Mouse (Mus musculus): ENCODE measurements around the gene Tlcd2.

Gene Tlcd2

DNA sequence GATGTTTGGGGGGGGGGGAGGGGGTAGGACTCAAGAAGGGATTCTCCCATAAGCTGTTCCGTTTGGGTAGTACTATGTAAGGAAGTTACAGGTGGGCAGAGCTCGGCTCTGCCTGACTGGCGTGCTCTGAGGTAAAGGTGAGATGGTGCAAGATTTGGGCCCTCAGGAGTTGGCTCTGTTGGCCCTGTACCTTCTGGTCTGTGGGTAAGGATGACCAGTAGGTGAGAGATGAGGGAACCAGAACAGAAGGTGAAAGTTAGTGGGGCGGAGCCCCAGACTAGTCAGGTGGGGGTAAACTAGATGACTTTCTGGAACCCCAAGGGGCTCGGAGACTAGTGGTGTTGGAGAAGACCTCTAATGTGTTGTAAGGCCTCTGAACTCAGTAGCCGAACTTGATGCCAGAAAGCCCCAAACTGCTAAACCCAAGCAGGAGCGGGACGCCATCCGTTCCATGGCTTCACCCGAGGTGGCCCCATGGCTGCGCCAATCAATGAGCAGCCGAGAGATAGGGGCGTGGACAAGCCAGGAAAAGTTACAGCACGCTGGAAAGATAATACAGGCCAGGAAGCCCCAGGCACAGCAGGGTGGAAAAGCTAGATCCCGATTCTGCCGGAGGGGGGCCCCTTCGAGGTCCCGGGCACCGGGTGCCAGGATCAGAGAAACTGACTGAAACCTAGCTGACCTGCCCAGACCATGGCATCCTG is 6.1 kb downstream of the Tlcd2 start:
- DNase-seq = no peak

DNA sequence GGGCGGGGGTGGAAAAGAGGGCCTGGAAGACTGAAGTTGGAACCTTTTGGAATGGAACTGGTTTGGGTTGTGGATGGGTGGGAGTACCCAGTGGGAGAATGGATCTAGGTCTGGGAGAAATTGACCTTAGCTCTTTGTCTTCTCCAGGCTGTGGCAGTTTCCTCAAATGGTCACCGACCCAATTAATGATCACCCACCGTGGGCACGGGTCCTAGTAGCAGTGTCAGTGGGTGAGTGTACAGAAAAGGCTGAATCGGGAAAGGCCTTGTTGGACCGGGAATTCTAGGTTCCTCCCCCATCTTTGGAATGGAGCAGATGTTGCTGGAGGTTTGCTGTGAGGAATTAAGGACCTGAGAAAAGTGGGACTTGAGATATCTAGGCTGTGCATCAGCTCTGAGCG is 6.9 kb downstream of the Tlcd2 start:
- no peak for DNase-seq

DNA sequence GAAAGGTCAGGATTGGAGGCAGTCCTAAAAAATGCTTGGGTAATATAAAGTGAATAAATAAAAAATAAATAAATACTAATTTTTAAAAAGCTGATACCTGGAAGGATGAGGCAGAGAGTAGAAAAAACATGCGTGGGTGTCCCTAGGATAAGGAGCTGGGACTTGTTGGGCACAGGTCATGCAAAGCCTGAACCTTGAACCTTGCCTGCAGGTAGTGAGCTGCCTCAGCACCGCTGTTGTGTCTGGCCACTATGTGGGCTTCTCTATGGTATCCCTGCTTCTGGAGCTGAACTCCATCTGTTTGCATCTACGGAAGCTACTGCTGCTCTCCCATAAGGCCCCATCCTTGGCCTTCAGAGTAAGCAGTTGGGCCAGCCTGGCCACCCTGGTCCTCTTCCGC is 7.7 kb downstream of the Tlcd2 start:
- no peak for DNase-seq

DNA sequence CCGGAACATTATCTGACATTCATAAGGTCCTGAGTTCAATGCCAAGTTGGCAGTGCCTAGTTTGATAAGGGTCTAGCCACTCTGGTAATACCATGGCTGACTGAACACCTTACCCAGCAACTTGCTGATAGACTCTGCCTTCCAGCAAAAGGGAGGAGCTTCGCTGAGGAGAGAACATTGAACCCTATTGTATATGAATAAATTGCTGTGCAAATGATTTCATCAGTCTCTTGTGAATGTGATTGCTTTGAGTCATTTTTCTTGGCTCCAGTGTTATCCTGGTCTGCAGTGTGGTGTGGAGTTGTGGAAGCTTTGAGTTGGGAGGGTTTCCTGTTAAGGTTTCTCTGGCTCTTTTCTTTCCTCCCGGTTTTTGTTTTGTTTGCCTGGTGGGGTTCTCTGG is 9.2 kb downstream of the Tlcd2 start:
- DNase-seq = no peak

DNA sequence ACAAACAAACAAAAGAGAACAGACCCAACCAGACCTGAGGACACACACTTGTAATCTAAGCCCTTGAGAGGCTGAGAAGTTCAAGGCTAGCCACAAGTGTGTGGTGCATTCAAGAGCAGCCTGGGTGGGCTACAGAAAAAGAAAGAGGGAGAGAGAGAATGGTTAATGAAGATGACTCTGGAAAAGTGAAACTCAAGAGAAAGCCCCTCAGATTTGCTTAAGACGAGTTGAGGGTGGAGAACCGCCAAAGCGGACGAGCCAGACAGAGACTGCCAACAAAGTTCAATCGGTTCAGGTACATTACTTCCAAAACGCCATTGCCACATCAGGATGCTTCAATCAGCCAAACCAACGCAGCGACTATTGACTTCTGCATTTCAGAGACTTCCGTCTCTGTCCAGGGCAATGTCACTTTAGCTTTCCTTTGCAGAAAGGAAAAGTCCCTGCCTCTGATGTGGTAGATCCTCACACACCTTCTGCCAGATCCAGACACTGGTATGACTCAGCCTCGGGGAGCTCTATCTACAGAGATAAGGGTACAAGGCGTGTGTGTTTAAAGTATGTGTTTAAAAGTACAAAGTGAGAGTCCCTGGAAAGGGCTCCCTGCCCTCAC is 11.1 kb downstream of the Tlcd2 start:
- no peak for DNase-seq

DNA sequence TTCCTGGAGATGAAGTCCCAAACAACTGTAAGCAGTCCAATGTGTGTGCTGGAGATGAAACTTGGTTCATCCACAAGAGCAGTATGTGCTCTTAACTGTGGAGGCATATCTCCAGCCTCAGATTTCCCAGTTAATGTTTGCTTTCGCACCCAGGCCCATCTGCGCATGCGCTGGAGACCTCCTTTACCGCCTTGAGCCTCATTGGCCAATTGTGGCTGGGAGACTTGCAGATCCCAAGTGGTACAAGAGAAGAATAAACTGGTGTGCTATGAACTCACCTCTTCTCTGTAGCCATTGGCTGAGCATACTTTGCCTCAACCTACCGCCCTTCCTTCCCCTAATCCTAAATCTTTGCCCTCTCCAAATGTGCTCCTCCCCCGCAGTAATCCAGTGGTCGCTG is 11.9 kb downstream of the Tlcd2 start:
- DNase-seq = no peak

DNA sequence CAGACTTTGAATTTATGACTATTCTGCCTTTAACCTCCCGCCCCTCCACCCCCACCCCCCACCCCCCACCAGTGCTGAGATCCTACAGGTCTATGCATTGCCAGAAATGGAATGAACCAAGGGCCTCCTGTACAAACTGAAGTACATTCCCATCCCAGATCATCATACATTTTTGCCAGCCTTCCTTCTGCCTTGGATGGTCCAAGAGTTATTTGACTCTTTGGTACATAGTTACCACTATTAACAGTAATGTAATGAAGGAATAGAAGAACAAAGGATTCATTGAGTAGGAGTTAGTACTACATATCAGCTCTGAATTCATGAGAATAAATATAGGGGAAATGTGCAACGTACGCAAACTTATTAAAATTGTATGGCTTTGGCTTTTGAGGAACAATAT is 24.7 kb downstream of the Tlcd2 start:
- no peak for DNase-seq

DNA sequence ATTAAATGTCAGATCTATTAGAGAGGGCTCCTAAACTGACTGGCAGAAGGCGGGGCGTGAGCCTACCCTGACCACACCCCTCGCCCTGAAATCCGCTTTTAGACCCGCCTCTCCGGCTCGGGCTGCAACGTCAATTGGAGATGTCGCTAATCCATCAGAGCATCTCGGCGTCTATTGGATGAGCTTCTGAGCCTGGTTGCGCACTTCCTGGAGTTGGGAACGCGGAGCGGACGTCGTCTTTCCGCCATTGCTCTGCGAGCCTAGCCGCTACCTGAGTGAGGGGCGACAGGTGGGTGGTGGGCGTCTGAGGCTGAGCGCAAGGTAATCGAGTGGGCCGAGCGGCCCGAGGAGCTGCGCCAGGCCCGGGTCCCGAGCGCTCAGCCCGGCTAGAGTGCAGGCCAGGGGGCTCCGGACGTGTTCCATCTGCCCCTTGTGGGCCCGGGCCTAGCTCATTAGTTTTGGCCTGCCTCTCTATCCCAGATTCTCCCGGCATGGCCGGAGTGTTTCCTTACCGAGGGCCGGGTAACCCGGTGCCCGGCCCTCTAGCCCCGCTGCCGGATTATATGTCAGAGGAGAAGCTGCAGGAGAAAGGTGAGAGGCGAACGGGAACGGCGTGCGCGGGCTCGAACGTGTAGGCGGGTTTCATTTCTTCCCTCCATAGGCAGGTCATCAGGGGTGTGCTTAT is 25.2 kb downstream of the Tlcd2 start, which contains the start of gene Prpf8:
TSS of gene Prpf8 (plus strand) at position 216 of the 685 bp plus-strand sequence.
- peak; percentile 97 to 98 for DNase-seq

DNA sequence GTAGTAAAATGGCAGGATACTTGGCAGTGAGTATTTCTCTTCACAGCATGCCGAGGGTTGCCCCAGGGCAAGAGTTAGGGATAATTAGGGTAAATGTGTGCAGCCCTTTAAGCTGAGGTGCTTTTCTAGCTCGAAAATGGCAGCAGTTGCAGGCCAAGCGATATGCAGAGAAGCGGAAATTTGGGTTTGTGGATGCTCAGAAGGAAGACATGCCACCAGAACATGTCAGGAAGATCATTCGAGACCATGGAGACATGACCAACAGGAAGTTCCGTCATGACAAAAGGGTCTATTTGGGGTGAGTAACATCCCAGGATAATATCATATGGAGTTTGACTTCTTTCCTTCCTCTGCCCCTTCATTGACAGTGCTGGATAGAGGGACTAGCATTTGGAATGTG is 26.0 kb downstream of the Tlcd2 start:
- DNase-seq = no peak

DNA sequence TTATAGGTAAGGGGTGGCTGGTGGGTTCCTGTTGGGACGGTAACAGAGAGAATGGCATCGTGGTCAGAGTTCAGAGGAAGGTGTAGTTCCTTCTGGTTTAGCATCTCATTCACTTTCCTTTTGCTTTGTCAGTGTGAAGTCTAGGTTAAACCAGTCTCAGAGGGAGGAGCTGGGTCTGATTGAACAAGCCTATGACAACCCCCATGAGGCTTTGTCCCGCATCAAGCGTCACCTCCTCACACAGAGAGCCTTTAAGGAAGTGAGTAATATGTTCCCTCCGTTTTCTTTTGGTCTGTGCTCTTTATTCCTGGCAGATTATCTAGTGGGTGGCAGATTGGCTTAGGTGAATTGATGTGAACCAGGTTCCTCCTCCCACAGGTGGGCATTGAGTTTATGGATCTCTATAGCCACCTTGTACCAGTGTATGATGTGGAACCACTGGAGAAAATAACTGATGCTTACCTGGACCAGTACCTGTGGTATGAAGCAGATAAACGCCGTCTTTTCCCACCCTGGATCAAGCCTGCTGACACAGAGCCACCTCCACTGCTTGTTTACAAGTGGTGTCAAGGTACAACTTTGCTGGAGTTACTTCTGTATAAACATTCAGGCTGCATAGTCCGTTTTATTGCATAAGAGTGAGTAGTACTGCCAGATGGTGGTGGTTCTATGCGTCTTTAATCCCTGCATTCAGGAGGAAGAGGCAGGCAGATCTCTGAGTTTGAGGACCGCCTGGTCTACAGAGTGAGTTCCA is 33.0 kb downstream of the Tlcd2 start:
- no peak for DNase-seq

DNA sequence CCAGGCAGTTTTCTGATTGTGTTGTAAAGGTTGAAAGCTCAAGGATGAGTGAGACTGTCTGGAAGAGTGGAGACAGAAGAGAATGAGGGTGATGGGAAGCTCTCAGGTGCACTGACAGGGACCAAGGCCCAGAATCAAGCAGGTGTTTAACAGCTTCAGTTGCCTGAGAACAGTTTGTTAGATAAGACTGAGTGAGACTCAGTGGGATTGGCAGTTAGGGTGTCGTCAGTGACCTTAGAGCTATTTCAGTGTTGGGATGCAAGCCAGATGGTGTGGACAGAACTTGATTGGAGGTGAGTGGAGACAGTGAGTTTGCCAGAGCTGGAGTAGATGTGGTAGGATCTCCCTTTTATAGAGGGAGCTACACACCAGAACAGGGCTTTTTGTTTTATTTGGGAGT is 36.6 kb downstream of the Tlcd2 start:
- DNase-seq = no peak

DNA sequence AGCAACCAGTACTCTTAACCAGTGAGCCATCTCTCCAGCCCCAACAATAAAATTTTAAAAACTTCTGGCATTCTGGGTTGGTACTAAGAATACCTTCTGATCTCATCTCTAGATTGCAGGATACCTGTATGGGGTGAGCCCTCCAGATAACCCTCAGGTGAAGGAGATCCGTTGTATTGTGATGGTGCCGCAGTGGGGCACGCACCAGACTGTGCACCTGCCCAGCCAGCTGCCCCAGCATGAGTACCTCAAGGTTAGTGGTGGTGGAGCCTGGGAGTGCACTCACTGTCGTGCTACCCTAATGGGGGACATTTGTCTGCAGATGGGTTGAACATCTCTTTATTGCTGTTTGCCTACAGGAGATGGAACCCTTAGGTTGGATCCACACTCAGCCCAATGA is 46.6 kb downstream of the Tlcd2 start:
- DNase-seq = no peak

DNA sequence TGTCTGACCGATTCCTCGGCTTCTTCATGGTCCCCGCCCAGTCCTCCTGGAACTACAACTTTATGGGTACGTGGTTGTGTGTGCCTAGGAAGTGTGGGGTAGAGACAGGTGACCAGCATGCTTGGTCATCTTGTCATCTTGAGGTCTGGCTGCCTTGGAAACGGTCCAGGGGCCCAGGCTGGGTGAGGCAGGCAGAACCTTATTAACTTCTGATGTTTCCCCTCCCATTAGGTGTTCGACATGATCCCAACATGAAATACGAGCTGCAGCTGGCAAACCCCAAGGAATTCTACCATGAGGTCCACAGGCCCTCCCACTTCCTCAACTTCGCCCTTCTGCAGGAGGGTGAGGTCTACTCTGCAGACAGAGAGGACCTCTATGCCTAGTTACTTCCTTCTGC is 47.4 kb downstream of the Tlcd2 start:
- DNase-seq = no peak

DNA sequence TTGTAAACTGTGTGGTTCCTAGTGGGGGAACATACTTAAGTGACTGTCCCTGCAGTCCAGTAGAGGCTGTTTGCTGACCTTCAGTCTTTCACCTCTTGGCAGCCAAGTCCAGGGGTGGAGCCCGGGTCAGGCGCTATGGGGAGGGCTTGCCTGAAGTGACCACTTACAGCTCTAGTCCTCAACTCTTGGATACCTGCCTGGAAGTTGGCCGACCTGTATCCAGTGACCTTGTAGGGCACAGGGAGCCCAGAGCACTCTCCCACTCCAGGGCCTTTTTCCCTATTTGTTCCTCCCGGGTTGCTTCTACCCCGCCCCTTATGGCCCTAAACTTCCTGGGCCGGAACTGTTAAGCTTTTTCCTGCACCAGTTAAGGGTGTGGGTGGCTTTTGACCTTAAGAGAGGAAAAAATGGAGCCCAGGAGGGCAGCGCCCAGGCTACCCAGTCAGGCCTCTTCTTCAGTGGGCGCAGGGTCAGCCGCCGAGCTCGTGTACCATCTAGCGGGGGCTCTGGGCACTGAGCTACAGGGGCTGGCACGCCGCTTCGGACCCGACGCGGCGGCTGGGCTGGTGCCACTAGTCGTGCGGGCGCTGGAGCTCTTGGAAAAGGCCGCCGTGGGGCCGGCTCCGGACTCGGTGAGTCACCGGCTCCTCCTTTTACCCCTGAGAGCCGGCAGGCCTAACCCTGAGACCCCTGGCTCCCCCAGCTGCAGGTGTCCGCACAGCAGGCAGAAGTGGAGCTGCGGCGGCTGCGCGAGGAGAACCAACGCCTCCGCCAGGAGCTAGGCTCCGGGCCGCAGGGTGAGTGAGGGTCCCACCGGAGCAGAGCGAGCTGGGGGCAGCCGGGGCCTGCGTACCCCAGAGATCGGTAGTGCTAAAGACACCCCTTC is 48.5 kb downstream of the Tlcd2 start, which contains the start of gene Rilp:
TSS of gene Rilp (plus strand) at position 354 of the 886 bp plus-strand sequence.
- DNase-seq = peak; percentile 52 to 69

DNA sequence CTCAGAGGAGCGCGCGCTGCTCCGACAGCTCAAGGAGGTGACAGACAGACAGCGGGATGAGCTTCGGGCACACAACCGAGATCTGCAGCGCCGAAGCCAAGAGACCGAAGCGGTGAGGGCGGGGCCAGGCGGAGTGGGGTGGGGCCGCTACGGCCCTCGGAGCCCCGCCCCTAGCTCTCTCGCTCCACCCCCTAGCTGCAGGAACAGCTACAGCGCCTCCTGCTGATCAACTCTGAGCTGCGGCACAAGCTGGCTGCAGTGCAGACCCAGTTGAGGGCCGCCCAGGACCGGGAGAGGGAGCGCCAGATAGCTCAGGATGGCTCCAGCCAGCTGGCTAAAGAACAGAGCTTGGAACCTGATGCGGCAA is 49.1 kb downstream of the Tlcd2 start:
- DNase-seq = peak; percentile 93 to 95

DNA sequence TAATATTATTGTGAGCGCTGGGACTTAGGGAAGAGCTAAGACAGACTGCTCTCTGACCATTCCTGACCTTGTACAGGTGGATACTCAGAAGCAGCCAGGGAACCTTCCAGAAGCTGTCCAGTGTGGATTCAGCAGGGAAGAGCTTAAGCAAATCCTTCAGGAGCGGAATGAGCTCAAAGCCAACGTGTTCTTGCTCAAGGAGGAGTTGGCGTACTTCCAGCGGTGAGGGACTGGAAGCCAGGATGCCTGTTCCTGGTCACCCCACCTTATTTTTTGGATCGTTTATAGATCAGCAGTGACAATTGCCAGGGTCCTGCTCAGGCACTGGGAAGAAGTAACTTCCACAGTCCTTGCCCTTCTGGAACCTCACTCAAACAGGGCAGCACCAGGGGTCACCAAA is 49.7 kb downstream of the Tlcd2 start:
- DNase-seq = peak; percentile 49 to 59

DNA sequence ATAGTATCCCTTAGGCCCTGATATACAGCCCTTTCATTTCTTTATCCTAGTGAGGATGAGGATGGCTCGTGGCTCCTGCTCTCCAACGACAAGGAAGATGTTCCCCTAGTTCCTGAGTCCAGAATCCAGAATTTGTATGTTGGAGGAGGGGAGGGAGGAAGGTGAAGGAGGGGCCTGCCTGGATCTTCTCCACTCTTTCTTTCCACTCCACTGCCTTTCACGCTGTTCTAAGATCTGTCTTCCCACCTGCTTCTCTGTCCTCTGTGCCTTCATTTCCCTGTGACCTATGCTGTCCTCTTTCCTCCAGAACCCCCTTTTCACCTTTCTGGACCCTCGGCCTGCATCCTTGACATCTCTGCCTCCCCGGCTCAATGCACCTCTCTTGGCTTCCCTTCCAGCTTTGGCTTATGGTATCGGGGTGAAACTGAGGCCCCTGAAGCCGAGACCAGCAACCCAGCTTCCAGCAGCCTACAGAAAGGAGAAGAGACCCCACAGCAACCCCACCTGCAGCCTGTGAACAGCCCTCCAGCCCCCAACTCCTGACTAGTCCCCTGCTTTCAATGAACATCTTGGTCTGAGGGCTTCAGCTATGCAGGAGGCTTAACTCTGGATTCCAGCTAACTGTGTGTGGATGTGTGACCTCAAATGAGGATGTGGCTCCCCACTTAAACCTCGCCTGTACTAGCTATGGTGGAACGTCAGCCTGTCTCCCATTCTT is 50.9 kb downstream of the Tlcd2 start:
- DNase-seq = no peak

DNA sequence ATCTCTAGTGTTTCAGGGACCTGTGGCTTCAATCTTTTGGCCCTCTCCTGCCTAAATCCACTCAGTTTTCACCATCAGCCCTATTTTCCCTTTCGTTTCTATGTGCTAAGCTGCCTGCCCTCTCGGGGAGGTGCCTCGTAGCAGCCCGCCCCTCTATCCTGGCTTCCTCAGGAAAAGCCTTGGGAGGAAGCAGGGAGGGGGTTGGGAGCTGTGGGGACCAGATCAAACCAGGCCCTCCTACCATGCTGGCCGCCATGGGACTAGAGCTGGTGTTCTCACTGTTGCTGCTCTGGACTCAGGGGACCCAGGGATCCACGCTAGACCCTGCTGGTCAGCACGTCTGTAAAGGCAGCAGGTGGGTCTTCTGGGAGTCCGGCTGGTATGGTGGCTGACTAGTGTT is 51.8 kb downstream of the Tlcd2 start, which contains the start of gene Scarf1:
TSS of gene Scarf1 (plus strand) at position 205 of the 400 bp plus-strand sequence.
- DNase-seq = no peak

DNA sequence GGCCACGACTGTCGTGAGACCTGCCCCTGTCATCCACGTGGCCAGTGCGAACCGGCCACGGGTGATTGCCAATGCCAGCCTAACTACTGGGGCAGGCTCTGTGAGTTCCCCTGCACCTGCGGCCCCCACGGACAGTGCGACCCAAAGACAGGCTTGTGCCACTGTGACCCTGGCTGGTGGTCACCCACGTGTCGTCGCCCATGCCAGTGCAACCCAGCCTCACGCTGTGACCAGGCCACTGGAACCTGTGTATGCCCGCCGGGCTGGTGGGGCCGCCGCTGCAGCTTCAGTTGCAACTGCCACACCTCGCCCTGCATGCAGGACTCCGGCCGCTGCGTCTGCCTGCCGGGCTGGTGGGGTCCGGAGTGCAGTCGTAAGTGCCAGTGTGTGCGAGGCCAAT is 53.7 kb downstream of the Tlcd2 start:
- DNase-seq = no peak

DNA sequence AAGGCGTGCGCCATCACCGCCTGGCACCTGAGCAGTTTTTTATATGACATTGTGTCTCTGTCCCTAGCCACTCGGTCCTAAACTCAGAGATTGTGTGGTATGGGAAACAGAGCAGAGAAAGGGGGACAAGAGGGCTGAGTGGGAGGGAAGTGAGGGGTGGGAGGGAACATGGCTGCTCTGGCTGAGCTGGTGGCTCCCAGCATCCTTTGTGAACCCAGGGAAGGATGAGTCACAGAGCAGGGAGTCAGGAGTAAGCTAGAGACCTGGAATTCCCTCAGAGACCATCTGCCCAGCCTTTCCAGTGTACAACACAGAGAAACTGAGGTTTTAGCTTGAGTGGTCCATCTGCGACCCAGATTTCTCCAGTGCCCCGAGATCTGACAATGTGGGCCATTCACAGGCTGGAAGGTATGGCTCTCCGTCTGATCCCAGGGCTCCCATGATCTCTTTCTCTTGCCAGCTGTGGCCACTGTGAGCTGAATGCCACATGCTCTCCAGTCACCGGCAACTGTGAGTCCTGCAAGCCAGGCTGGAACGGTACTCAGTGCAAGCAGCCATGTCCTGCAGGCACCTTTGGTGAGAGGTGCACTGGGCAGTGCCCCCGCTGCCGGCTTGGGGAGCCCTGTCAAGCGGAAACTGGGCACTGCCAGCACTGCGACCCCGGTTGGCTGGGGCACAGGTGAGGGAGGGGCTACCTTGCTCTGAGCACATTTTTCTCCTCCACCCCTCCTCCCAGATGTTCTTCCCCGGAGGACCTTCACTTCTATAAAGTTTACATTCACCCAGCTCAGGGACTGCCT is 58.5 kb downstream of the Tlcd2 start:
- DNase-seq = no peak
